13 mouse cellular contexts compared by ENCODE assay signal in the genomic region with DNA sequence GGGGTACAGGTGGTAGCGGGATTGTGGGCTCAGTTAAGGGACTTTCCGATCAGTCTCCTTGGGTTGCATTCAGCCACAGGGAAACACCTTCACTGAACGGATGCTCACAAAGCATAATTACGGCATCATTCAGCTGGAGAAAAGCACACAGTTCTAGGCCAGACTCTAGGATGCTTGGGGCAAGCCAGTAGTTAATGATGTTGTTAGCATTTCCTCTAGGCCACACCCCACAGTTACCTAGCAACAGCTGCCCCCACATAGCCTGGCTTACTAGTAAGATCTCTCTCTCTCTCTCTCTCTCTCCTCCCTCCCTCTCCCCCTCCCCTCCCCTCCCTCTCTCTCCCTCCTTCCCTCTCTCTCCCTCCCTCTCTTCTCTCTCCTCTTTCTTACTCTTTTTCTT. TPM values are rescaled to one million over a fixed set of nuclear protein-coding genes. Genes with fewer than 3 reads are reported as not detected.
DNase-seq lines count a peak whose midpoint lies in the region; ATAC-seq and TF ChIP-seq lines count a peak whose summit lies in the region.
"Had no signal": no experiment of that assay in that cellular context is flagged by ENCODE, and none has a peak within 500 bp of the region (broad histone marks: within the 10 kb centered on the region; RNA-seq: fewer than 3 reads in every experiment).

No protein-coding gene starts in this region.

- no peak overlapping the region for H3K4me3 ChIP-seq in forebrain, embryonic 12.5 days (replicated peaks)
- no peak overlapping the region for H3K4me3 ChIP-seq in forebrain, embryonic 15.5 days
- H3K4me3 ChIP-seq in ES-Bruce4 (ENCODE audit: low read depth, low read length), result no peak overlapping the region
- H3K4me3 ChIP-seq in forebrain, embryonic 14.5 days (ENCODE audit: low read depth, low read length), result no peak overlapping the region
- H3K4me3 ChIP-seq in midbrain, embryonic 14.5 days (replicated peaks; ENCODE audit: low read depth, low read length), result no peak overlapping the region
- H3K4me3 ChIP-seq in intestine, postnatal 0 days (ENCODE audit: low read depth, low read length), result no peak overlapping the region
- no peak overlapping the region for H3K4me3 ChIP-seq in heart, embryonic 12.5 days
- H3K4me3 ChIP-seq: liver, embryonic 15.5 days had no signal

- 0 out of 2 replicates have a peak overlapping the region, but pooled peaks have one; percentile 2 for H3K9ac ChIP-seq in forebrain, embryonic 12.5 days
- no peak overlapping the region for H3K9ac ChIP-seq in forebrain, embryonic 15.5 days (replicated peaks)
- no peak overlapping the region for H3K9ac ChIP-seq in ES-Bruce4 (ENCODE audit: low read depth, poor library complexity, severe bottlenecking)
- H3K9ac ChIP-seq in forebrain, embryonic 14.5 days (ENCODE audit: low read length), result no peak overlapping the region
- no peak overlapping the region for H3K9ac ChIP-seq in midbrain, embryonic 14.5 days (replicated peaks; ENCODE audit: low read length)
- no peak overlapping the region for H3K9ac ChIP-seq in intestine, postnatal 0 days (ENCODE audit: low read depth, low read length)
- no peak overlapping the region for H3K9ac ChIP-seq in heart, embryonic 12.5 days
- H3K9ac ChIP-seq: liver, embryonic 15.5 days had no signal

- TF ChIP-seq CTCF in ES-Bruce4 (IDR thresholded peaks at IDR 0.05; ENCODE audit: low read depth, low read length), result no peak
- TF ChIP-seq CTCF in intestine, postnatal 0 days (IDR thresholded peaks at IDR 0.05; ENCODE audit: low read depth), result no peak

- peak; percentile 88; the same call in 1 of the 2 replicates for ATAC-seq in forebrain, embryonic 12.5 days (ENCODE audit: low FRiP score)
- ATAC-seq in forebrain, embryonic 15.5 days (replicated peaks), result no peak; the same call in 1 of the 2 replicates
- ATAC-seq in forebrain, embryonic 14.5 days, result peak; percentile 48; the same call in 1 of the 2 replicates
- peak; percentile 69 for ATAC-seq in midbrain, embryonic 14.5 days (ENCODE audit: low FRiP score, low TSS enrichment)
- no peak for ATAC-seq in intestine, postnatal 0 days
- no peak for ATAC-seq in heart, embryonic 12.5 days (ENCODE audit: insufficient number of reproducible peaks, low FRiP score)

- no peak overlapping the region for H3K27ac ChIP-seq in forebrain, embryonic 12.5 days
- H3K27ac ChIP-seq in forebrain, embryonic 15.5 days (replicated peaks), result no peak overlapping the region
- H3K27ac ChIP-seq in ES-Bruce4 (ENCODE audit: insufficient read depth, low read length), result peak overlapping the region; percentile 59; the same call in 1 of the 2 replicates
- no peak overlapping the region for H3K27ac ChIP-seq in forebrain, embryonic 14.5 days (ENCODE audit: low read depth, low read length)
- no peak overlapping the region for H3K27ac ChIP-seq in midbrain, embryonic 14.5 days (replicated peaks; ENCODE audit: low read depth, low read length)
- H3K27ac ChIP-seq in intestine, postnatal 0 days (ENCODE audit: low read depth, low read length), result no peak overlapping the region
- no peak overlapping the region for H3K27ac ChIP-seq in heart, embryonic 12.5 days (ENCODE audit: poor library complexity, severe bottlenecking)
- H3K27ac ChIP-seq: liver, embryonic 15.5 days had no signal

- no peak overlapping the region for H3K4me2 ChIP-seq in forebrain, embryonic 12.5 days
- H3K4me2 ChIP-seq in forebrain, embryonic 15.5 days (replicated peaks), result no peak overlapping the region
- no peak overlapping the region for H3K4me2 ChIP-seq in forebrain, embryonic 14.5 days (ENCODE audit: low read length)
- H3K4me2 ChIP-seq in midbrain, embryonic 14.5 days (ENCODE audit: low read length), result no peak overlapping the region
- no peak overlapping the region for H3K4me2 ChIP-seq in intestine, postnatal 0 days (replicated peaks; ENCODE audit: low read depth)
- no peak overlapping the region for H3K4me2 ChIP-seq in heart, embryonic 12.5 days
- H3K4me2 ChIP-seq: liver, embryonic 15.5 days had no signal

- WGBS in forebrain, embryonic 12.5 days, result 51% methylated on average over 4 of the region's 4 CpGs
- 45% methylated on average over 4 of the region's 4 CpGs for WGBS in forebrain, embryonic 15.5 days
- 37% methylated on average over 4 of the region's 4 CpGs for WGBS in forebrain, embryonic 14.5 days
- WGBS in midbrain, embryonic 14.5 days, result 65% methylated on average over 4 of the region's 4 CpGs
- 73% methylated on average over 4 of the region's 4 CpGs for WGBS in intestine, postnatal 0 days
- WGBS in heart, embryonic 12.5 days, result 83% methylated on average over 4 of the region's 4 CpGs

- no peaks in the 10 kb centered on the region for H3K27me3 ChIP-seq in forebrain, embryonic 12.5 days
- H3K27me3 ChIP-seq in forebrain, embryonic 15.5 days, result no peaks in the 10 kb centered on the region
- H3K27me3 ChIP-seq in ES-Bruce4 (ENCODE audit: control insufficient read depth, insufficient read depth, low read length, poor library complexity, severe bottlenecking), result no peaks in the 10 kb centered on the region
- H3K27me3 ChIP-seq in forebrain, embryonic 14.5 days (replicated peaks; ENCODE audit: control insufficient read depth, insufficient read depth, low read length), result no peaks in the 10 kb centered on the region
- no peaks in the 10 kb centered on the region for H3K27me3 ChIP-seq in midbrain, embryonic 14.5 days (ENCODE audit: control insufficient read depth, insufficient read depth, low read length)
- H3K27me3 ChIP-seq in intestine, postnatal 0 days (replicated peaks; ENCODE audit: control insufficient read depth, insufficient read depth, low read length), result no peaks in the 10 kb centered on the region
- peaks cover 32% of the 10 kb centered on the region for H3K27me3 ChIP-seq in heart, embryonic 12.5 days (replicated peaks)
- H3K27me3 ChIP-seq: liver, embryonic 15.5 days had no signal

- TF ChIP-seq POLR2A in ES-Bruce4 (IDR thresholded peaks at IDR 0.05; ENCODE audit: insufficient read depth, low read length), result no peak

- no peaks in the 10 kb centered on the region for H3K36me3 ChIP-seq in forebrain, embryonic 12.5 days (replicated peaks)
- no peaks in the 10 kb centered on the region for H3K36me3 ChIP-seq in forebrain, embryonic 15.5 days
- no peaks in the 10 kb centered on the region for H3K36me3 ChIP-seq in ES-Bruce4 (ENCODE audit: control insufficient read depth, insufficient read depth, low read length, poor library complexity, severe bottlenecking)
- no peaks in the 10 kb centered on the region for H3K36me3 ChIP-seq in forebrain, embryonic 14.5 days (ENCODE audit: control insufficient read depth, insufficient read depth, low read length)
- H3K36me3 ChIP-seq in midbrain, embryonic 14.5 days (ENCODE audit: control insufficient read depth, insufficient read depth, low read length), result no peaks in the 10 kb centered on the region
- H3K36me3 ChIP-seq in intestine, postnatal 0 days (ENCODE audit: control insufficient read depth, insufficient read depth), result no peaks in the 10 kb centered on the region
- no peaks in the 10 kb centered on the region for H3K36me3 ChIP-seq in heart, embryonic 12.5 days
- H3K36me3 ChIP-seq: liver, embryonic 15.5 days had no signal

- peak; percentile 48 for DNase-seq in forebrain, embryonic 14.5 days (ENCODE audit: low spot score)
- peak; percentile 46 for DNase-seq in midbrain, embryonic 14.5 days
- DNase-seq in kidney, postnatal 14 days, result no peak
- DNase-seq: cerebellum, postnatal 10 days; gastrocnemius, postnatal 25 days; kidney, adult 8-10 months had no signal

- no peaks in the 10 kb centered on the region for H3K9me3 ChIP-seq in forebrain, embryonic 12.5 days
- no peaks in the 10 kb centered on the region for H3K9me3 ChIP-seq in forebrain, embryonic 15.5 days
- H3K9me3 ChIP-seq in ES-Bruce4 (replicated peaks; ENCODE audit: control insufficient read depth, insufficient read depth, low read length, poor library complexity, severe bottlenecking), result peaks cover 7% of the 10 kb centered on the region; the same call in 1 of the 2 replicates
- H3K9me3 ChIP-seq in forebrain, embryonic 14.5 days (replicated peaks; ENCODE audit: control insufficient read depth, low read length), result no peaks in the 10 kb centered on the region
- no peaks in the 10 kb centered on the region for H3K9me3 ChIP-seq in midbrain, embryonic 14.5 days (ENCODE audit: control insufficient read depth, low read length)
- H3K9me3 ChIP-seq in intestine, postnatal 0 days (ENCODE audit: control insufficient read depth), result no peaks in the 10 kb centered on the region
- H3K9me3 ChIP-seq in heart, embryonic 12.5 days (replicated peaks), result no peaks in the 10 kb centered on the region
- H3K9me3 ChIP-seq: liver, embryonic 15.5 days had no signal

- no peaks in the 10 kb centered on the region for H3K4me1 ChIP-seq in forebrain, embryonic 12.5 days
- H3K4me1 ChIP-seq in forebrain, embryonic 15.5 days, result no peaks in the 10 kb centered on the region
- H3K4me1 ChIP-seq in ES-Bruce4 (ENCODE audit: control insufficient read depth, insufficient read depth, low read length), result peaks cover 2% of the 10 kb centered on the region
- no peaks in the 10 kb centered on the region for H3K4me1 ChIP-seq in forebrain, embryonic 14.5 days (ENCODE audit: control insufficient read depth, insufficient read depth, low read length)
- no peaks in the 10 kb centered on the region for H3K4me1 ChIP-seq in midbrain, embryonic 14.5 days (ENCODE audit: control insufficient read depth, insufficient read depth, low read length)
- no peaks in the 10 kb centered on the region for H3K4me1 ChIP-seq in intestine, postnatal 0 days (replicated peaks; ENCODE audit: control insufficient read depth, insufficient read depth, low read length)
- H3K4me1 ChIP-seq in heart, embryonic 12.5 days (replicated peaks), result peaks cover 6% of the 10 kb centered on the region; the same call in 1 of the 2 replicates
- H3K4me1 ChIP-seq: liver, embryonic 15.5 days had no signal

- TF ChIP-seq EP300 in ES-Bruce4 (IDR thresholded peaks at IDR 0.05; ENCODE audit: insufficient read depth, low read depth, low read length), result peak; percentile 63; the same call in 1 of the 2 replicates

RNA-seq across cellular contexts. Expression of a gene that starts 22.1 kb away (rescaled TPM):
- polyA plus RNA-seq in forebrain, embryonic 12.5 days (2016; fragmentation: Nextera tagmentation; extraction: Ambion mirVana), result 0.78 and 0.81 TPM in 2 replicates
- polyA plus RNA-seq in forebrain, embryonic 15.5 days (2015; fragmentation: Nextera tagmentation; extraction: Ambion mirVana), result 0.99 and 1.6 TPM in 2 replicates
- polyA plus RNA-seq in ES-Bruce4 (2011; ENCODE audit: insufficient read depth, insufficient read length, low read depth, missing spikeins), result not detected in 2 replicates
- polyA plus RNA-seq in forebrain, embryonic 14.5 days (2014; fragmentation: Nextera tagmentation; extraction: Ambion mirVana), result 0.52 and 1.4 TPM in 2 replicates
- 1.3 and 4.1 TPM in 2 replicates for polyA plus RNA-seq in midbrain, embryonic 14.5 days (2014; fragmentation: Nextera tagmentation; extraction: Ambion mirVana)
- 2.2 and 3.5 TPM in 2 replicates for polyA plus RNA-seq in intestine, postnatal 0 days (2015; fragmentation: Nextera tagmentation; extraction: Ambion mirVana)
- polyA plus RNA-seq in heart, embryonic 12.5 days (2016; fragmentation: Nextera tagmentation; extraction: Ambion mirVana), result 7.2 and 7.3 TPM in 2 replicates

RNA-seq across cellular contexts. Expression of a gene that starts 57.8 kb away (rescaled TPM):
- not detected in 2 replicates for polyA plus RNA-seq in forebrain, embryonic 12.5 days (2016; fragmentation: Nextera tagmentation; extraction: Ambion mirVana)
- polyA plus RNA-seq in forebrain, embryonic 15.5 days (2015; fragmentation: Nextera tagmentation; extraction: Ambion mirVana), result 0.10 TPM in 1 of 2 replicates, not detected in the other
- 0.45 TPM in 1 of 2 replicates, not detected in the other for polyA plus RNA-seq in ES-Bruce4 (2011; ENCODE audit: insufficient read depth, insufficient read length, low read depth, missing spikeins)
- polyA plus RNA-seq in forebrain, embryonic 14.5 days (2014; fragmentation: Nextera tagmentation; extraction: Ambion mirVana), result 0.16 and 0.25 TPM in 2 replicates
- not detected in 2 replicates for polyA plus RNA-seq in midbrain, embryonic 14.5 days (2014; fragmentation: Nextera tagmentation; extraction: Ambion mirVana)
- polyA plus RNA-seq in intestine, postnatal 0 days (2015; fragmentation: Nextera tagmentation; extraction: Ambion mirVana), result 0.20 and 0.59 TPM in 2 replicates
- polyA plus RNA-seq in heart, embryonic 12.5 days (2016; fragmentation: Nextera tagmentation; extraction: Ambion mirVana), result 0.10 and 0.28 TPM in 2 replicates
- polyA plus RNA-seq: testis, adult 2 months had no signal

Comparison
In these comparisons a context has a peak if more than half of its experiments do, and no peak if none do; other contexts are left out.
1. ATAC-seq: peak in forebrain, embryonic 12.5 days (single experiment), forebrain, embryonic 14.5 days (single experiment) and midbrain, embryonic 14.5 days (single experiment); none in forebrain, embryonic 15.5 days (single experiment), intestine, postnatal 0 days (single experiment) and heart, embryonic 12.5 days (single experiment).